Mouse (Mus musculus) spleen, adult 12 weeks (tissue): ENCODE data around the gene Gm9507.
"Not testable (repeated sequence)": the region's sequence is repeated elsewhere in the genome, so short reads cannot be mapped to it uniquely, and the experiment has no call there.

Source experiments
- DNase-seq: peaks from one replicate; pipeline ENCODE4 v3.0.0; 2022; ENCODE audit warnings: low spot score

Gm9507 gene

DNA sequence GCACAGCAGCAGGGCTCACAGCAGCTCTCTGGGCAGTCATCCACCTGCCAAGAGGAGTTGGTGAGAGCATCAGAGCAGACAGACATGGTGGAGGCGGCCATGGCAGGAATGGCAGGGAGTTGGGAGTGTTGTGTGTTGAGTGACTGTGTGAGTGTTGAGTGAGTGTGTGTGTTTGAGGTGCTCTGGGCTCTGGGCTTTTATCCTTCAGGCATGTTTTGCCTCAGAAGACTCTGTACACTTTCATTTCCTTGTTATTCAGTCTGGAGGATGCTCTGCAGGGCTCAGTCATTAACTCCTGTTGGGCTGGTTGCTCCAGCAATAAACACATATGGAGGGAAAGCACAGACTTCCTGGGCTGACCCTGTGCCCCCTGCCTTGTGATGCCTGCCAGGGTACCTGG is 40.4 kb downstream of the Gm9507 start, which contains the start of gene Gm3238:
Gm3238 (minus strand) TSS at position 101 of the 400 bp plus-strand sequence.
- not testable (repeated sequence) for DNase-seq

DNA sequence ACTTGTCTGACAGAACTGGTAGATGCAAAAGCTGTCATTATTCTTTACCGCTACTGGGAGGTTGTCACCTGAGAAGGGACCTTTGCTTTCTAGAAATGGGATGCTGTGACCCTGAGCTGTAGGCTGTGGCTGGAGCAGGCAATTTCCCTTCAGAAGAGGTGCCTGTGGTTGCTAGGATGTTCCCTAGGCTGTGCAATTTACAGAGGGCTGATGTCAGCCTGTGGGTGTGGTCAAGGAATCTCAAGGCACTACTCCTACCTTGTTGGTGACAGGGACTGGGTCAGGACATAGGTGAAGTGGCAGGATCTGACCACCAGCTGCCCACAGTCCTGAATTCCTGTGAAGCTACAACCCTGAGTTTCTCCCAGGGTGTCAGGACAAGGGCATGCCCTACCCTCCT is 41.9 kb downstream of the Gm9507 start:
- no peak for DNase-seq
